Mouse (Mus musculus) bone marrow, adult 2 months (tissue): Measurements from ENCODE around the gene Gm44596. TPM values are rescaled to one million over a fixed set of nuclear protein-coding genes. Genes with fewer than 3 reads are reported as not detected.

Experiments used
- H3K27ac ChIP-seq: fragments of 200-500 bp; 2 replicates; pipeline ENCODE4 v1.5.1; 2012; ENCODE audit warnings: low read depth, mild to moderate bottlenecking, control low read depth, inconsistent platforms, low read length; ENCODE audit not compliant: control insufficient read depth, poor library complexity, insufficient read depth
- H3K4me1 ChIP-seq: fragments of 200-500 bp; 2 replicates; pipeline ENCODE4 v1.6.1; 2011; ENCODE audit warnings: low read length; ENCODE audit not compliant: control insufficient read depth, insufficient read depth
- H3K4me3 ChIP-seq: fragments of 200-500 bp; replicated peaks from 2 replicates; pipeline ENCODE3; 2011; ENCODE audit warnings: mild to moderate bottlenecking, low read depth, low read length, control low read depth; ENCODE audit not compliant: control insufficient read depth
- CTCF ChIP-seq: fragments of 200-500 bp; IDR thresholded peaks from 2 replicates; pipeline ENCODE4 v1.5.1; 2011; ENCODE audit warnings: low read length, control low read depth; ENCODE audit not compliant: control insufficient read depth, insufficient read depth
- POLR2A ChIP-seq: fragments of 200-500 bp; IDR thresholded peaks from 2 replicates; pipeline ENCODE4 v1.6.1; 2011; ENCODE audit warnings: low read depth, mild to moderate bottlenecking, control low read depth, low read length, borderline replicate concordance; ENCODE audit not compliant: control insufficient read depth
- WGBS: fragments of 180-500 bp; shearing (Covaris S2); methylation state at CpG from one replicate; pipeline ENCODE4 v1.1.7; 2018; 5-methylcytosine and 5-hydroxymethylcytosine counted together
- polyA plus RNA-seq: library from polyadenylated mRNA; stranded (reverse); fragments of >200 nt; gene quantifications from 2 replicates; pipeline ENCODE4 v1.2.4, GENCODE M21; 2011; ENCODE audit warnings: low replicate concordance; ENCODE audit not compliant: missing spikeins, insufficient read depth, insufficient read length

Gene Gm44596
- not detected in 2 replicates for polyA plus RNA-seq

- WGBS, result 82% methylated on average over 6 of the region's 6 CpGs
- no peak for TF ChIP-seq CTCF
- no peak within 1 kb of the TSS for H3K4me3 ChIP-seq
- peaks cover 7% of the 10 kb centered on the region for H3K4me1 ChIP-seq
- no peak within 1 kb of the TSS for H3K27ac ChIP-seq
Measured at GRCm38 (mm10) chr6:128375192-128375591, at the start of gene Gm44596, which contains the start of gene Tex52. TSS of gene Gm44596 (plus strand) at chr6:128375503. TSS of gene Tex52 (plus strand) at chr6:128375456.

GRCm38 (mm10) chr6:128334397-128335124, 40.7 kb upstream of the Gm44596 start:
- 16% methylated on average over 12 of the region's 12 CpGs for WGBS
- Histone ChIP-seq H3K27ac (no peak overlapping the region), H3K4me3 (no peak overlapping the region), H3K4me1 (no peaks in the 10 kb centered on the region)
- TF ChIP-seq CTCF (peak; percentile 35; the same call in 1 of the 2 replicates), POLR2A (no peak)

GRCm38 (mm10) chr6:128337467-128337866, 37.8 kb upstream of the Gm44596 start:
- TF ChIP-seq CTCF (no peak), POLR2A (no peak)
- WGBS, result 86% methylated on average over 7 of the region's 7 CpGs
- Histone ChIP-seq H3K27ac (no peak overlapping the region), H3K4me1 (no peaks in the 10 kb centered on the region), H3K4me3 (no peak overlapping the region)

GRCm38 (mm10) chr6:128338876-128339275, 36.4 kb upstream of the Gm44596 start:
- WGBS, result 66% methylated on average over 5 of the region's 5 CpGs
- TF ChIP-seq CTCF, result no peak
- no peak for TF ChIP-seq POLR2A
- no peaks in the 10 kb centered on the region for H3K4me1 ChIP-seq
- H3K4me3 ChIP-seq, result no peak overlapping the region
- H3K27ac ChIP-seq, result no peak overlapping the region

GRCm38 (mm10) chr6:128341956-128342723, 33.2 kb upstream of the Gm44596 start:
- TF ChIP-seq CTCF (no peak), POLR2A (no peak)
- Histone ChIP-seq H3K4me3 (no peak overlapping the region), H3K4me1 (no peaks in the 10 kb centered on the region), H3K27ac (no peak overlapping the region)
- 87% methylated on average over 11 of the region's 11 CpGs for WGBS

GRCm38 (mm10) chr6:128345623-128346022, 29.7 kb upstream of the Gm44596 start:
- TF ChIP-seq CTCF, result no peak
- no peak for TF ChIP-seq POLR2A
- 5% methylated on average over 10 of the region's 10 CpGs for WGBS
- no peaks in the 10 kb centered on the region for H3K4me1 ChIP-seq
- no peak overlapping the region for H3K4me3 ChIP-seq
- H3K27ac ChIP-seq, result no peak overlapping the region

- H3K27ac ChIP-seq, result no peak overlapping the region
- 71% methylated on average over 6 of the region's 6 CpGs for WGBS
- TF ChIP-seq POLR2A, result no peak
- TF ChIP-seq CTCF, result no peak
- H3K4me3 ChIP-seq, result no peak overlapping the region
- no peaks in the 10 kb centered on the region for H3K4me1 ChIP-seq
Measured at GRCm38 (mm10) chr6:128346782-128347181, 28.5 kb upstream of the Gm44596 start.

GRCm38 (mm10) chr6:128349711-128350110, 25.6 kb upstream of the Gm44596 start:
- Histone ChIP-seq H3K4me1 (no peaks in the 10 kb centered on the region), H3K4me3 (no peak overlapping the region), H3K27ac (no peak overlapping the region)
- WGBS, result 16% methylated on average over 7 of the region's 7 CpGs
- TF ChIP-seq CTCF (no peak), POLR2A (no peak)

- Histone ChIP-seq H3K4me3 (no peak overlapping the region), H3K27ac (no peak overlapping the region), H3K4me1 (no peaks in the 10 kb centered on the region)
- 57% methylated on average over 3 of the region's 3 CpGs for WGBS
- no peak for TF ChIP-seq CTCF
- no peak for TF ChIP-seq POLR2A
Measured at GRCm38 (mm10) chr6:128354140-128354539, 21.2 kb upstream of the Gm44596 start.
